Mouse (Mus musculus) megakaryocyte-erythroid progenitor cell, adult 5-6 weeks (primary cell): ENCODE data around the gene Nsmce1. TPM values are rescaled to one million over a fixed set of nuclear protein-coding genes. Genes with fewer than 3 reads are reported as not detected.

Experiments used
- ATAC-seq: replicated peaks from 2 replicates; pipeline ENCODE4 v1.8.0; 2016; ENCODE audit warnings: mild to moderate bottlenecking, inconsistent platforms; ENCODE audit not compliant: severe bottlenecking, poor library complexity, low FRiP score, low TSS enrichment
- total RNA-seq, 2 experiments: library from RNA; stranded (forward) in 1 of 2; stranded (reverse) in 1 of 2; fragments of 200-1000, 215-1000 nt in 1 of 2; fragments of >200 nt in 1 of 2; fragmentation: Nextera tagmentation in 1 of 2; gene quantifications; 2 replicates each; pipeline ENCODE4 v1.2.3; 2014 to 2017

Nsmce1 gene
- total RNA-seq, 2 experiments from 2014 or later: 55.4 to 68.4 TPM

DNA sequence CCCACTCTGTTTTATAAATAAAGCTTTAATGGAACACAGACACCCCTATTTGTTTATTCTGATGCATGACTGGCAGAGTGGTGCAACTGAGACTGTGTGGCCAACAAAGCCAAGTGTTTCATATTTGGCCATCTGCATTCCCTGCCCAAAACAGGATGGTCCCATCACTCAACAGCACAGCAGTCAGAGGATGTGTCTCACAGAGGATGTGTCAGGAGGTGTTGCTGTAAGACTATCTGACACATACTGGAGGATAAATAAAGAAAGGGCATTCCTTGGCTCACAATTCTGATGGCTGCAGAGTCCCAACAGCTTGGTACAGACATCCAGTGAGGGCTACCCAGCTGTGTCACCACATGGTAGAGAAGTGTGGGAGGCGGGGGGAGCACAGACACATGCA is 40.7 kb downstream of the Nsmce1 start:
- ATAC-seq: no peak

DNA sequence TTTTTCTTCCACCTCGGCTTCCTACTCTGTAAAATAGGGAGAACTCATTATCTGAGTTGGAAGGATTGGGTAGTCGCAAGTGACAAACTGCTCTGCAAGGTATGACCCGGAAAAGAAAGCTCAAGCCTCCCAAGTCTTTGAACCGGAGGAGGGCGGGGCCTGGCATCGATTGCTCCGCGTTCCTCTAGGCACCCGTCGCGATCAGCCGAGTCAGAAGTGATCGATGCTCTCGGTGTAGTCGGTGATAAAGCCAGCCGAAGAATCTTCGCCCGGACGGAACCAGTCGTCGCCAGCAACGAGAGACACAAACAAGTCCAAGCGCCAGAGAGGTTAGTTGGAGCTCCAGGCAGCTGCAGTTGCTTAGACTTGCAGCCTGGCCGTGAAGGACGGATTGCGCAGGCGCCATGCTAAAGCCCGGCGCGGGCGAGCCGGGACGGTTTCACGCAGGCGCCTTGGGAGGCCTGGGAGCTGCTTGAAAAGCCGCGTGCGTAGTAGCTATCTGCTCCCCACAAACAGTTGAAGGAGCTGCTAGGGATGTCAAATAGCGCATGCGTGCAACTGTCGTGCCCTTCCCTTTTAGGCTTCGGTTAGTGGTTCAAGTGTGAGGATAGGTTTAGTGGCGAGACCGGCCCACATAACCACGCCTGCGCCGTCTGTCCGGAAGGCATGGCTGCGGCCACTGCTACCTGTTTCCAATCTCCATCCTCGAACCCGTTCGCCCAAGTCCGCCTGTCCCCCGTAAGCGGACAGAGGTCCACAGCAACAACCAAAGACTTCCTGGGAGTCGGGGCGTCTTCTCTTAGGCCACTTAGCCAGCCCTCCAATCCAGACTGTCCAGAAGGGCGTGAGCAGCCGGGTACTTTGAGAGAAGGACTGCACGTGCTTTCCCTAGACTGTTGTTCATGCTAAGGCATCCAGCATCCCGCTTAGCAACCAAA is 46.7 kb downstream of the Nsmce1 start, which contains the start of gene Kdm8:
TSS of gene Kdm8 (plus strand) at position 213 of the 938 bp plus-strand sequence.
- ATAC-seq: peak; percentile 91

DNA sequence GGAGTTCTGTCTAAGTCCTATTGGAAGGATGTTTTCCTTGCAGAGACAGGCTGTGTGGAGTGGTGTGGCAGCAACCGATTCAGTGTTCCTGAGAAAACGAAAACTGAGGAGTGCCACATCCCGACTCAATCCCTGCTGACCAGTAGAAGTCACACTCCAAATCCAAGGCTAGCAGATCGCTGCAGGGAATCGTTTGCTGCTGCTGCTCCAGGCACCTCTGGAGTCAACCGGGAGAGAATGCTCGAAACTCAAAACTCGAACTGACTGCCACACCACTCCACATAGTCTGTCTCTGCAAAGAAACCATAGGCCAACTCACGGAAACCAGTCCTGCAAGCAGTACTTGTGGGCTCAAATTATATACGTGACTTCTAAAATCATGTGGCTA is 47.3 kb downstream of the Nsmce1 start:
- ATAC-seq: peak; percentile 27

DNA sequence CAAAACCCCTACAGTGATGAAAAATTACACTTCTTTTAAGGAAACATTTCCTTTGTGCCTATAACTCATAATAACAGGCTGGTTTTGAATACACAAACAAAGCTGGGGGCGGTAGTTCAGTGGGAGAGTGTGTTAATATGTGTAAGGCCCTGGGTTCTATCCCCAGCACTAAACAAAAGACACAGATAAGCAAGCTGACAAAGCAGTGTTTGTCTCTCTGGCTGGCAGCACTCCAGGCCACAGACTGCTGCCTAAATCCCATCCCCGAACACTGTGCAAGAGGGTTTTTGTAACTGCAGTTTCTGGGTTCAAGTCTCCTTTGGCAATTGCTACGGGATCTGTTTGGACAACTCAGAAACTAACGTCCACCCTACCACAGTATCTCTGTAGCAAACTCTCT is 49.1 kb downstream of the Nsmce1 start:
- ATAC-seq: no peak

DNA sequence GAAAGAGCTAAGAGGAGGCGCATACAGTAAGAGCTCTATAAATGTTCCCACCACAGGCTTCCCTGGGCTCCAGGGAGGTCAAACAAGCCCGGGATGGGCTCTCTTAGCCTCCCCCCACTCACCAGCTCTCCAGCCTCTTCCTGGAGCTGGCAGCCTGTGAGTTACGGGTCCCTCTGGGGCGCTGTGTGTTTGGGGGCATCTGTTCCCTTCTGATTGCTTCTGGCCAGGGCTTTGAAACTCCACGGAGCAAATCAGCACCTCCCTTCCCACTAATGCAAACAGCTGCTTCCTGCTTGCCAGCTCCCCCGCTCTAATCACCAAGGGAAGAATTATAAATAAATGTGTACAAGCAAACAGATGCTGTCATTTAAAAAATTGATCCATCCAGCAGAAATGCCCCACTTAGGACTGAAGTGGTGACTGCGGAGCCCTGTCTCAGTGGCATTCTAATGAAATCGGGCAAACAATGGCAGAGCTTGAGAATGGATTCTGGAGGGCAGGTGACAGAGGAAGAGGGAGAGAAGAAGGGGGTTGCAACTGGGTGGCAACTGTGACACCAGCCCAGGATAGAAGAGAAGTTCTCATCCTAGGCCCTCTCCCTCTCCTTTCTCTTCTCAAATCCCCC is 56.6 kb downstream of the Nsmce1 start:
- no peak; the same call in 1 of the 2 replicates for ATAC-seq

DNA sequence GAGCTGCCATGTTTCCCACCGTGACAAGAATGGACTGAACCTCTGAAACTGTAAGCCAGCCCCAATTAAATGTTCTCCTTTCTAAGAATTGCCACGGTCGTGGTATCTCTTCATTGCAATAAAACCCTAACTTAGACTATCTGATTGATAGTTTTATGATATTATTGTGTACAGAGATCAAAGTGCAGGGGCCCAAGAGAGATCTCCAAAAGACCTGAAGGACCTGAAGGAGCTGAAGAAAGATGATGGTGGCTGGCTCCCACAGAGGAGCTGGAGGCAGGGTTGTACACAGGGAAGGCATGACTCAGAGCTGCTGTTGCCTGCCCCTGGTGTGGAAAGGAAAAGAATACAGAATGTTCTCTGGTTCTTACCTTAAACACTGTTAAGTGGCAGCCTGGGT is 57.5 kb downstream of the Nsmce1 start:
- no peak for ATAC-seq

DNA sequence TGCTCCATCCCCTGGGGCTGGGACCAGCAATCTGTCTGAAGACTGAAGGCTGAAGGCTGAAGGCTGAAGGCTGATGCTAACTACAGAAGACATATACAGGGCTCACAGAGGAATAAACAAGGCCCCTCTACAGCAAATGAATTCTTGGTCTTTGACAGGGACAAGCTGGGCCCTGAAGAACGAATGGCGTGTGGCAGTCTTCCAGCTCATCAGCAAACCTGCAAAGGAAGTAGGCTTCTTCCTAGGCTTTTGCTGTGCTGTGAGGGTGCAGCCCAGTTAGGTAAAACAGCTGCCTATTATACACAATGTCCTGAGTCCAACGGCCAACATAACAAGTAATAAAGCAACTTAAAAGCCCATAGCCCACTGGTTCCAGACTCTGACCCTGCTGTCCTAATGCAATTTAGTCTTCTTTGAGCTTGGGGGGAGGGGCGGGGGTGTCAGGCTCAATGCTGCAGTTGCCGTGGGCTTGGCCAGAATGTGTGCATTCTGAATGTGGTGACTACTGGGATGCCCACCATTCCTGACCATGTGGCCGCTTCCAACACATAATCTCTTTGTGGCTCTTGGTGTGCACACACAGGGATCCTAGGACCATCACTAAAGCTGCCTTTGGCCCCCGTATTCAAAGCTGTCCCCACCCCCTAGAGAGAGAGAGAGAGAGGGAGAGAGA is 61.1 kb downstream of the Nsmce1 start:
- ATAC-seq: no peak

DNA sequence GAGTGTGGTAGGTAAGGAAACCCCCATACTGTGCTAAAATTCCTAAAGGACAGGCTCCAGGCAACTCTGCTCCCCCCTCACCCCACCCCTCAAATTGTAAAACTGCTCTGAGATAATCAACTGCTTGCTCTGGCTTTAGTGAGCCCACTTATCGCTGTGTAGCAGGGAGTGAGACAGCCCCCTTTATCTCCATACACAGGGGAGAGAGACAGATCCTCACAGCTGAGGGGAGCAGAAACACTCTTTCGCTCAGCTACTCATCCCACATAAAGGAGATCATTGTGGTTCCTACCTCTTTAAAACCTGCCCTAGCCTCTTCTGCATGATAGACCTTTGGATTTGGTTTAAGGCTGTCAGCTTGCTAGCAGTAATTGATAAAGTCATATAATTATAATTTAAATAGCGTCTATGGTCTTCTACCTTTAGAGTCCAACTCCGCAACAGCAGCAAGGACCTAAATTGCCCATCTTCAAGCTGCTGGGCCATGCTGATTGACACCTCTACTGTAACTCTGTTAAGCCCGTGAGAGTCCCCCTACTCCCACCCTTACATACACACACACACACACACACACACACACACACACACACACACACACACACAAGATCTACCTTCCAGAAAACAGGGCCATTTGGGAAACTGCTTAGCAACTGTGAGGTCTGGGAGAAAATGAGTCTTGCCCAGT is 62.4 kb downstream of the Nsmce1 start:
- peak; percentile 89 for ATAC-seq

DNA sequence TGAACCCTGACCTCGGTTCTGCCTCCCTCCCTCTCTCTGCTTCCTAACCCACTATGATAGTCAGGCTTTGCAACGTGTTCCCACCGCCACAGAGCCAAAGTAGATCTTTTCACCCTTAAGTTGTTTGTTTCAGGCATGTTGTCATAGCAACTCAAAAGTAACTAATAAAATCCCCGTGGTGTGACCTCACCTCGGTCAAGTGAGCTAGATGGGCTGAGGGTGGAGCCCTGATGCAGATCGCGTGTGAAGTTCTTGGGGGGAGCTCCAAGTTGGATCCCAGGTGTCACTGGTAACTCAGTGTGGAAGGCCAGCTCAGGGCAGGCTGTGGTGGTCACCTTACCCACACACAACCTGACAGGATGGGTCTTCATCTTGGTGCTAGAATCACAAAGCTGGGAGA is 63.0 kb downstream of the Nsmce1 start:
- ATAC-seq: peak; percentile 66

DNA sequence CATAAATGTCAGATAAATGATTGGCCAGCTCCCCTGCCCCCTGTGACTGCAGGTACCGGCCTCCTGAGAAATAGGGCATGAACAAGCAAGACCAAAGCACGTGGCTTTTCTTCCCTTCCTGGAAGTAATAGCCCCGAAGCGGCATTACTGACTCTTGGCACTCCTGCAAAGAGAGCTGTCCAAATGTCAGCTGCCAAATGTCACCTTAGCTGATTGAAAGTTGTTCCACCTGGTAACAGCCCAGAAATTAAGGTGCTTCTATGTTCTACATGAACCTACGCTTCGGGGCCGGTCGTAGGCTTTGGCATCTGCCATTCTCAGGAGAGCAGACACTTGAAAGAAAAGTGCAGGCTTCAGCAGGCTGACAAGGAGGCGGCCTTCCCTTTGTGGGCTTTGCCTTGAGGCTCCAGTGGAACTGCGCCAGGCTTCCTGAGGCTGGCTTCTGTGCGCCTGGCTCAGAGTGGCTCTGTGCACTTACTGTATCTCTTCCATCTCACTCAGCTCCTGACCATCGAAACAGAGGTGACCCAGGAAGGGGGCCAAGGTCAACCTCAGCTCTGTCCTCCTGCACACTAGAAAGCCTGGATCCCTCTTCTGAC is 63.8 kb downstream of the Nsmce1 start:
- ATAC-seq: no peak

DNA sequence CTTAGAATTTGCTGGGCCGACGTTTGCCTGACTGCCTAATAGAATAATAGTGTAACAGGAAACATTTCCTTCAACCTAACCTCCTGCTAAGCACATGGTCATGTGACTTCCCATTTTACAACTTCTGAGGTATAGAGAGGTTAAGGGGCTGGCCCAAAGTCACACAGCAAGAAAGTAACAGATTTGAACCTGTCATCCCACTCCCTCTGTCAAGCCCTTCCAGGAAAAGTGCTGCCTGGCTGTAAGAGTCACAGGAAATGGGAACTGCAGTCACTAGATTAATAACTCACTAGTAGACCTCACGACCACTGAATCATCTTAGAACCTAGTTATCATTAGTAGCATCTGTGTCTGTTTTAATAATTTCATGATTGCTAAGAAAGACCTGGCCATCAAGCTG is 68.3 kb downstream of the Nsmce1 start:
- ATAC-seq: 0 out of 2 replicates have a peak, but pooled peaks have one; percentile 16

DNA sequence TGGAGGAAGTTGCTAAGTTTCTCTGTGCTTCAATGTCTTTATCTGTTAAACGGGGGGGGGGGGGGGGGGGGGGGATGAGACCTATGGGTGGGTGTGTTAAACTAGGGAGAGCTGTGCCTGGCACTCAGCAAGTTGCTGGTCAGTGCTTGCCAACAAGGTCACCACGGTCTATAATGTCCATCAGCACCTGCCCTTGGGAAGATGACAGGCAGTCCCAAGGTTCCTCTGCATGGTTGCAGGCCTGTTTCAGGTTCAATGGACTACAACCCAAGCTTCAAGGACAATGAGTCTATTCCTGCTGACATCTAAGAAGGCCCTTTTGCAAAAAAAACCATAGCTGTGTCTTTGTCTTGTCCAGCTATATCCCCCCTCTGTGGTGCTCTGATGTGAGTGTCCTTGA is 69.5 kb downstream of the Nsmce1 start:
- no peak for ATAC-seq

DNA sequence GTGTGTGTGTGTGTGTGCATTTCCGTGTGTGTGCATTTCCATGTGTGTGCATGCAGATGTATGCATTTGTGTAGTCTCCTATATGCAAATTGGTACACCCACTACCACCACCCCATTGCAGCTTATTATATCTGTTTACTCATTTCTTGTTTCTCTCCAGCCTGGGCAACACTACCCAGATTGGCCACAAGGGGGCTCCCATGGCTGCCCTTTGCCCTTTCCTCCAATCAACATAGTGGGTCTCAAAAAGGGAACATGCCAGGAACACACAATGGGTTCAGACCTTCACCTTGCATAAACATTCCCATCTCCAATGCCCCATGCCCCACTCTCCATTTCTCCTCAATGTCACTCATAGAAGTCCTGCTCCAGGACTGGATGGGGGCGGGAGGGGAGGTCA is 71.2 kb downstream of the Nsmce1 start:
- ATAC-seq: peak; percentile 52

DNA sequence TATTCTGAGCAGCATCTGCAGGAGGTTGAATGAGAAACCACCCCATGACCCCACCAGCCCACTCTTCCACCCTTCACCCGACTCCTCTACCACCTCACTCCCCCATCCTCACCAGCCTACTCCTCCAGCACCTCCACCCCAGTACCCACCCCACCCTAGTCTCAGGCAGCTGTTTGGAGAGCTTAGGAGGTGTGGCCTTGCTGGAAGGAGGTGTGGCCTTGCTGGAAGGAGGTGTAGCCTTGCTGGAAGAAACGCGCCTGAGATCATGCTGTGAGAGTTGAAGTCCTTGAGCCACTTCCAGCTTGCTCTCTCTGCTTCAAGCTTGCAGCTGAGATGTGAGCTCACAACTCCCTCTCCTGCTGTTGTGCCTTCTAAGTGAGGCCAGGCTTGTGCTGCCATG is 73.0 kb downstream of the Nsmce1 start:
- ATAC-seq: peak; percentile 67

Other genes with a start within 250 kb of the Nsmce1 start
- gene Kdm8, start 46.9 kb downstream of the Nsmce1 start, total RNA-seq (2014; fragmentation: Nextera tagmentation): 5.0 and 5.4 TPM in 2 replicates
- 5.3 and 6.3 TPM in 2 replicates for gene Kdm8, start 46.9 kb downstream of the Nsmce1 start, total RNA-seq (2017)
- gene Il4ra, start 60.5 kb upstream of the Nsmce1 start, total RNA-seq (2014; fragmentation: Nextera tagmentation): 1.8 and 2.0 TPM in 2 replicates
- 2.2 and 3.2 TPM in 2 replicates for gene Il4ra, start 60.5 kb upstream of the Nsmce1 start, total RNA-seq (2017)
- 0.74 and 1.8 TPM in 2 replicates for gene Il21r, start 111.8 kb upstream of the Nsmce1 start, total RNA-seq (2014; fragmentation: Nextera tagmentation)
- gene Il21r, start 111.8 kb upstream of the Nsmce1 start, total RNA-seq (2017): 0.04 and 2.1 TPM in 2 replicates
- gene Gtf3c1, start 216.2 kb upstream of the Nsmce1 start, total RNA-seq (2014; fragmentation: Nextera tagmentation): 32.8 and 42.8 TPM in 2 replicates
- gene Gtf3c1, start 216.2 kb upstream of the Nsmce1 start, total RNA-seq (2017): 30.2 and 41.2 TPM in 2 replicates
- gene D430042O09Rik, start 216.3 kb upstream of the Nsmce1 start, total RNA-seq (2014; fragmentation: Nextera tagmentation): 8.0 and 10.5 TPM in 2 replicates
- 12.9 and 15.3 TPM in 2 replicates for gene D430042O09Rik, start 216.3 kb upstream of the Nsmce1 start, total RNA-seq (2017)